Mouse (Mus musculus) C2C12 (cell line): ENCODE measurements around the gene Ap3b1.

ENCODE experiments used
- CEBPB ChIP-seq: IDR thresholded peaks from one replicate; pipeline ENCODE4 v1.6.1; 2011; ENCODE audit warnings: low read depth, mild to moderate bottlenecking, control low read depth, moderate library complexity
- CTCF ChIP-seq: IDR thresholded peaks from one replicate; pipeline ENCODE4 v1.5.1; 2011; ENCODE audit not compliant: control insufficient read depth, insufficient read depth, insufficient read length
- MYOG ChIP-seq: IDR thresholded peaks from one replicate; pipeline ENCODE4 v1.6.1; 2011; ENCODE audit not compliant: control insufficient read depth, insufficient read length; ENCODE audit errors: extremely low read depth

GRCm38 (mm10) chr13:94370521-94370920 lies 11.8 kb downstream of the Ap3b1 start:
- TF ChIP-seq CTCF (no peak), CEBPB (no peak), MYOG (no peak)
